Mouse (Mus musculus) C2C12 (cell line): ENCODE data around the gene Naip6. TPM values are rescaled to one million over a fixed set of nuclear protein-coding genes. Genes with fewer than 3 reads are reported as not detected.

Experiments
- polyA plus RNA-seq: library from polyadenylated mRNA; unstranded; fragments of >200 nt; fragmentation: generic; extraction: Trizol; gene quantifications from one replicate; pipeline ENCODE4 v1.2.1, GENCODE M21; 2012; ENCODE audit warnings: missing spikeins

The Naip6 gene
- polyA plus RNA-seq, 1 experiment: 0.05 TPM

Other genes starting within 250 kb of the Naip6 start
- gene Bdp1, start 213.6 kb downstream of the Naip6 start, polyA plus RNA-seq: 3.0 TPM
- gene Serf1, start 209.7 kb downstream of the Naip6 start, polyA plus RNA-seq: 30.0 TPM
- gene Smn1, start 192.8 kb downstream of the Naip6 start, polyA plus RNA-seq: 72.8 TPM
- 0.21 TPM for gene Naip2, start 115.6 kb downstream of the Naip6 start, polyA plus RNA-seq
- 0.01 TPM for gene Naip5, start 71.4 kb downstream of the Naip6 start, polyA plus RNA-seq
- 0.06 TPM for gene Naip1, start 135.2 kb upstream of the Naip6 start, polyA plus RNA-seq
- 19.4 TPM for gene Gtf2h2, start 174.9 kb upstream of the Naip6 start, polyA plus RNA-seq
- gene Ocln, start 235.0 kb upstream of the Naip6 start, polyA plus RNA-seq: 0.42 TPM